In genomic region chr9:121820765-121821164, GRCm38 (mm10) we compare ENCODE assay signal across 27 mouse cellular contexts. TPM values are rescaled to one million over a fixed set of nuclear protein-coding genes. Genes with fewer than 3 reads are reported as not detected.
"Had no signal": no experiment of that assay in that cellular context is flagged by ENCODE, and none has a peak within 500 bp of the region (broad histone marks: within the 10 kb centered on the region; RNA-seq: fewer than 3 reads in every experiment).

No protein-coding gene starts in this region.

- H3K9ac ChIP-seq: heart, embryonic 12.5 days; hindbrain, embryonic 12.5 days; hindbrain, embryonic 14.5 days; intestine, embryonic 15.5 days; liver, embryonic 13.5 days; liver, embryonic 15.5 days; liver, postnatal 0 days had no signal

- H3K4me2 ChIP-seq: heart, embryonic 12.5 days; hindbrain, embryonic 12.5 days; hindbrain, embryonic 14.5 days; intestine, embryonic 15.5 days; liver, embryonic 11.5 days; liver, embryonic 13.5 days; liver, embryonic 15.5 days had no signal

- H3K27me3 ChIP-seq: hindbrain, embryonic 12.5 days; intestine, embryonic 15.5 days; liver, embryonic 13.5 days; liver, embryonic 15.5 days had no signal

- H3K9me3 ChIP-seq: heart, embryonic 10.5 days; heart, embryonic 12.5 days; hindbrain, embryonic 10.5 days; hindbrain, embryonic 12.5 days; intestine, embryonic 15.5 days; liver, embryonic 13.5 days; liver, embryonic 15.5 days had no signal

- H3K4me3 ChIP-seq: gastrocnemius, adult 2 months; heart, adult 2 months; heart, embryonic 10.5 days; heart, embryonic 12.5 days; hindbrain, embryonic 10.5 days; hindbrain, embryonic 12.5 days; intestine, embryonic 15.5 days; left cerebral cortex, adult 2 months; liver, embryonic 13.5 days; liver, embryonic 15.5 days had no signal

- ATAC-seq: hindbrain, embryonic 16.5 days; inflammation-experienced regulatory T-cells, adult 6 months; intestine, embryonic 15.5 days; intestine, postnatal 0 days; liver, postnatal 0 days had no signal

- DNase-seq: gastrocnemius, adult 2 months; gastrocnemius, postnatal 10 days; gastrocnemius, postnatal 25 days; heart, adult 2 months; heart, postnatal 10 days; heart, postnatal 4 days; kidney, adult 9 months; kidney, postnatal 10 days; kidney, postnatal 4 days; liver; liver, embryonic 13.5 days; liver, postnatal 0 days had no signal

- H3K27ac ChIP-seq: heart, adult 2 months; heart, embryonic 10.5 days; hindbrain, embryonic 10.5 days; hindbrain, embryonic 12.5 days; hindbrain, embryonic 14.5 days; intestine, embryonic 15.5 days; liver, embryonic 13.5 days; liver, embryonic 15.5 days had no signal

- H3K4me1 ChIP-seq: liver, embryonic 13.5 days; liver, embryonic 15.5 days had no signal

- H3K36me3 ChIP-seq: heart, embryonic 10.5 days; heart, embryonic 12.5 days; hindbrain, embryonic 10.5 days; hindbrain, embryonic 12.5 days; intestine, embryonic 15.5 days; liver, embryonic 13.5 days; liver, embryonic 15.5 days had no signal

RNA-seq across cellular contexts. Expression of gene Ccdc13, which starts 18.5 kb away (rescaled TPM):
- total RNA-seq: granulocyte monocyte progenitor cell, adult 5-6 weeks; heart, adult 2 months; heart, postnatal 10 days; heart, postnatal 25 days; heart, postnatal 4 days had no signal
- polyA plus RNA-seq: inflammation-experienced regulatory T-cells, adult 6 months; liver, embryonic 13.5 days; liver, embryonic 15.5 days; liver, postnatal 0 days had no signal

RNA-seq across cellular contexts. Expression of gene Hhatl, which starts 28.5 kb away (rescaled TPM):
- total RNA-seq: granulocyte monocyte progenitor cell, adult 5-6 weeks had no signal
- polyA plus RNA-seq: hindbrain, embryonic 10.5 days; hindbrain, embryonic 14.5 days; inflammation-experienced regulatory T-cells, adult 6 months; limb, embryonic 11.5 days; liver, embryonic 11.5 days; liver, postnatal 0 days had no signal

RNA-seq across cellular contexts. Expression of gene Klhl40, which starts 43.4 kb away (rescaled TPM):
- polyA plus RNA-seq: inflammation-experienced regulatory T-cells, adult 6 months; liver, embryonic 11.5 days had no signal
